Mouse (Mus musculus) hindbrain, embryonic 12.5 days (tissue): ENCODE data around the gene Ptprn2. TPM values are rescaled to one million over a fixed set of nuclear protein-coding genes. Genes with fewer than 3 reads are reported as not detected.

ENCODE experiments used
- ATAC-seq: fragments of 200-750 bp; cut with Nextera tagmentation; 2 replicates; pipeline ENCODE4 v1.8.0; 2017; ENCODE audit warnings: moderate TSS enrichment; ENCODE audit not compliant: low FRiP score
- H3K27ac ChIP-seq: fragments of 300-500 bp; sonication (generic); 2 replicates; pipeline ENCODE4 v1.5.1; 2016; ENCODE audit warnings: mild to moderate bottlenecking
- H3K27me3 ChIP-seq: fragments of 300-500 bp; sonication (generic); 2 replicates; pipeline ENCODE4 v1.6.1; 2016; ENCODE audit warnings: mild to moderate bottlenecking
- H3K36me3 ChIP-seq: fragments of 300-500 bp; sonication (generic); 2 replicates; pipeline ENCODE4 v1.6.1; 2016; ENCODE audit warnings: mild to moderate bottlenecking
- H3K4me1 ChIP-seq: fragments of 300-500 bp; sonication (generic); 2 replicates; pipeline ENCODE4 v1.6.1; 2016
- H3K4me2 ChIP-seq: fragments of 300-500 bp; sonication (generic); replicated peaks from 2 replicates; pipeline ENCODE4 v1.6.1; 2016; ENCODE audit warnings: mild to moderate bottlenecking
- H3K4me3 ChIP-seq: fragments of 300-500 bp; sonication (generic); 2 replicates; pipeline ENCODE4 v1.5.1; 2016; ENCODE audit warnings: mild to moderate bottlenecking
- H3K9ac ChIP-seq: fragments of 300-500 bp; sonication (generic); 2 replicates; pipeline ENCODE4 v1.6.1; 2016; ENCODE audit warnings: mild to moderate bottlenecking, moderate library complexity
- H3K9me3 ChIP-seq: fragments of 300-500 bp; sonication (generic); replicated peaks from 2 replicates; pipeline ENCODE4 v1.6.1; 2016; ENCODE audit warnings: mild to moderate bottlenecking
- WGBS: fragments of 180-500 bp; shearing (Covaris S2); methylation state at CpG from one replicate; pipeline ENCODE4 v1.1.7; 2016; 5-methylcytosine and 5-hydroxymethylcytosine counted together
- polyA plus RNA-seq: library from polyadenylated mRNA; unstranded; fragments of >200 nt; fragmentation: Nextera tagmentation; extraction: Ambion mirVana; gene quantifications from 2 replicates; pipeline ENCODE4 v1.2.1, GENCODE M21; 2016

Gene Ptprn2
- polyA plus RNA-seq, 1 experiment from 2014 or later = 7.5 TPM

DNA sequence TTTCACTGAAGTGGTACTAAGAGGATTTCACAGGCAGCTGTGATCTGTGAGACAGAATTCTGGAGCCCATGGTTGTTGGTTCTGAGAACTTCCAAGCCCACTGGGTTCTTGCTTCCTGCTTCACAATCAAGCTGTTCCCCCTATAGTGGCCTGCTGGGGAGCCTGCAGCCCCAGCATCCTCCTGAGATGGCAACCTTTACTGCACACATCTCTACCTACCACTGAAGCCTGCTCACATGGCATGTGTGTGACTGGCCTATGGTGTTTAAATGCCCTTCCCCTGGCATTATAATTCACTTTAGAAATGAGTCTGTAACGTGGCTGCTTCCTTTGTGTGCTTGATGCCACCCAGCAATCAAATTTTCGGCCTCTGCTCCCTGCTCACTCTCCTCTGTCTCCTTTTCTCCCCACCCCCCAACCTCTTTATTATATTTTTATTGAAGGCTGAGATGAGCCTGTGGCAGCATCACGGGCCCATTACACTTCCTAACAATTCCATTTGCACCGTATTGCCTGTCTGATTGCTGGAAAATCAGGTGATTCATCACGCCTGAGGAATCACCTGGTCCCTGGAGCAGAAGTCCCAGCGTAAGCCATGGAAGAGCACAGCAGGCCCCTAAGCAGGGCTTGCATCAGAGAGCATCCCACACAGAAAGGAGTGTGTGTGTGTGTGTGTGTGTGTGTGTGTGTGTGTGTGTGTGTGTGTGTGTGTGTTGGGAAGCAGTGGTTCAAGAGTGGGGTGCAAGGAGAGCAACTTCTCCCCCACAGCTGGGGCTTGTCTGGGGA lies 402.2 kb downstream of the Ptprn2 start:
- Histone ChIP-seq H3K9me3 (no peaks in the 10 kb centered on the region), H3K27me3 (no peaks in the 10 kb centered on the region; the same call in 1 of the 2 replicates), H3K36me3 (no peaks in the 10 kb centered on the region), H3K4me2 (no peak overlapping the region), H3K9ac (no peak overlapping the region; the same call in 1 of the 2 replicates), H3K27ac (peak overlapping the region; percentile 76), H3K4me1 (peaks cover 18% of the 10 kb centered on the region), H3K4me3 (no peak overlapping the region)
- ATAC-seq = peak; percentile 65
- WGBS = 62% methylated on average over 6 of the region's 6 CpGs

GRCm38 (mm10) chr12:116888856-116889255 lies 403.3 kb downstream of the Ptprn2 start:
- Histone ChIP-seq H3K27me3 (no peaks in the 10 kb centered on the region; the same call in 1 of the 2 replicates), H3K27ac (peak overlapping the region; percentile 76; the same call in 1 of the 2 replicates)

GRCm38 (mm10) chr12:116892584-116892983 lies 407.1 kb downstream of the Ptprn2 start:
- peak; percentile 12; the same call in 1 of the 2 replicates for ATAC-seq

More at GRCm38 (mm10) chr12:116888856-116889255, 403.3 kb downstream of the Ptprn2 start:
- 70% methylated on average over 2 of the region's 2 CpGs for WGBS
- no peak overlapping the region for H3K9ac ChIP-seq
- peak; percentile 42 for ATAC-seq
- H3K36me3 ChIP-seq = no peaks in the 10 kb centered on the region
- H3K4me2 ChIP-seq = no peak overlapping the region
- no peaks in the 10 kb centered on the region for H3K9me3 ChIP-seq
- no peak overlapping the region for H3K4me3 ChIP-seq
- peaks cover 18% of the 10 kb centered on the region for H3K4me1 ChIP-seq

GRCm38 (mm10) chr12:116896651-116897050 lies 411.1 kb downstream of the Ptprn2 start:
- Histone ChIP-seq H3K9ac (no peak overlapping the region), H3K4me2 (no peak overlapping the region), H3K27me3 (no peaks in the 10 kb centered on the region), H3K9me3 (peaks cover 6% of the 10 kb centered on the region; the same call in 1 of the 2 replicates), H3K4me3 (no peak overlapping the region), H3K36me3 (no peaks in the 10 kb centered on the region), H3K4me1 (no peaks in the 10 kb centered on the region), H3K27ac (no peak overlapping the region)
- 53% methylated on average over 2 of the region's 2 CpGs for WGBS
- no peak for ATAC-seq

More at GRCm38 (mm10) chr12:116892584-116892983, 407.1 kb downstream of the Ptprn2 start:
- H3K27ac ChIP-seq = no peak overlapping the region
- no peak overlapping the region for H3K4me2 ChIP-seq
- H3K4me1 ChIP-seq = peaks cover 16% of the 10 kb centered on the region
- no peak overlapping the region for H3K9ac ChIP-seq
- H3K9me3 ChIP-seq = peaks cover 6% of the 10 kb centered on the region; the same call in 1 of the 2 replicates
- H3K27me3 ChIP-seq = no peaks in the 10 kb centered on the region; the same call in 1 of the 2 replicates
- WGBS = 79% methylated on average over 8 of the region's 8 CpGs
- H3K4me3 ChIP-seq = no peak overlapping the region
- H3K36me3 ChIP-seq = no peaks in the 10 kb centered on the region

DNA sequence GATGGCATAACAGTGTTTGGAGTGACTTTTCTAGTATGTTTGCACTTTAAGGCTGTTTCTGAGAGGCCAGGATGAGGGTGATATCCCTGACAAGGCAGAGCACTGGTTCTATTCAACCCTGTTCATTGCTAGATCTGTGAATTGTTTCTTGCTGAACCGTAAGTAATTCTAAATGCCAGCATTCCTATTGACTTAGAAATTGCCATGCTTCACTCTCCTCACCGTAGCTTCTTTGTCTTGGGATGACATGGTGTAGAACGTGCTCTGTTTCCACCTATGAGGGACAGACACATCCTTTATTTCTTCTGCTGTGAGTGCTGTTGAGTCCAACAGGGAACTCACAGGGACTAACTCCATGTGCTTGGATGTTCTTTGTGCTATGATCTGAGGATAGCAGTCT lies 416.3 kb downstream of the Ptprn2 start:
- 36% methylated on average over 3 of the region's 3 CpGs for WGBS
- H3K27ac ChIP-seq = no peak overlapping the region

DNA sequence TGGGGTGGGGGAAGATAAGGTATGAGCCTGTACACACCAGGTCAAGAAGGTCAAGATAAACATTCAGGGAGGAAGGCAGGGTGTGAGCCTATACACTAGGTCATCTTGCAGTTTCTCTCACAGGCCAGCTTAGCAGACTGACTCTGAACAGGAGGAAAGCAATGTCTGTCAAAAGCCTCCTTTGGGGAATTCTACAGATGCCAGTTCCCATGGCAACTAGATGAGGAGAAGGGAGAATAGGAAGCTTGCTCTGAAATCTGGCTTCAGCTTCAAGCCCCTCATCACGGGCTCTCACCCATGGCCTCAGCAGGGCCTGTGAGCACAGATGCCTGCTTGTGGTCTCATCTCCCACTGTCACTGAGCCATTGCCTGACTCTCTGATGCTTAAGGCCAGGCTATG lies 421.9 kb downstream of the Ptprn2 start:
- Histone ChIP-seq H3K4me2 (no peak overlapping the region), H3K4me3 (no peak overlapping the region), H3K9ac (no peak overlapping the region), H3K9me3 (no peaks in the 10 kb centered on the region), H3K27me3 (no peaks in the 10 kb centered on the region), H3K27ac (peak overlapping the region; percentile 18; the same call in 1 of the 2 replicates), H3K36me3 (no peaks in the 10 kb centered on the region), H3K4me1 (peaks cover 24% of the 10 kb centered on the region)
- 6% methylated on average over 1 of the region's 1 CpGs for WGBS
- peak; percentile 70 for ATAC-seq

More for the DNA sequence above, 416.3 kb downstream of the Ptprn2 start:
- no peak overlapping the region for H3K4me3 ChIP-seq
- no peak overlapping the region for H3K4me2 ChIP-seq
- H3K9me3 ChIP-seq = peaks cover 4% of the 10 kb centered on the region; the same call in 1 of the 2 replicates
- 0 out of 2 replicates have a peak, but pooled peaks have one; percentile 32 for ATAC-seq
- no peak overlapping the region for H3K9ac ChIP-seq
- H3K36me3 ChIP-seq = no peaks in the 10 kb centered on the region
- H3K4me1 ChIP-seq = no peaks in the 10 kb centered on the region
- H3K27me3 ChIP-seq = no peaks in the 10 kb centered on the region

GRCm38 (mm10) chr12:116908668-116909067 lies 423.1 kb downstream of the Ptprn2 start:
- H3K36me3 ChIP-seq = no peaks in the 10 kb centered on the region
- peak overlapping the region; percentile 55; the same call in 1 of the 2 replicates for H3K27ac ChIP-seq
- no peaks in the 10 kb centered on the region for H3K27me3 ChIP-seq
- peaks cover 26% of the 10 kb centered on the region for H3K4me1 ChIP-seq
- no peaks in the 10 kb centered on the region for H3K9me3 ChIP-seq
- ATAC-seq = peak; percentile 76
- no peak overlapping the region for H3K4me3 ChIP-seq
- no peak overlapping the region for H3K4me2 ChIP-seq
- H3K9ac ChIP-seq = no peak overlapping the region
- WGBS = 42% methylated on average over 2 of the region's 2 CpGs

GRCm38 (mm10) chr12:116916776-116917175 lies 431.3 kb downstream of the Ptprn2 start:
- no peaks in the 10 kb centered on the region for H3K36me3 ChIP-seq
- no peak overlapping the region for H3K4me3 ChIP-seq
- 85% methylated on average over 5 of the region's 5 CpGs for WGBS
- H3K4me1 ChIP-seq = peaks cover 24% of the 10 kb centered on the region
- no peak overlapping the region for H3K27ac ChIP-seq
- no peak overlapping the region for H3K4me2 ChIP-seq
- peaks cover 4% of the 10 kb centered on the region; the same call in 1 of the 2 replicates for H3K27me3 ChIP-seq
- H3K9ac ChIP-seq = no peak overlapping the region
- no peak for ATAC-seq
- H3K9me3 ChIP-seq = no peaks in the 10 kb centered on the region

DNA sequence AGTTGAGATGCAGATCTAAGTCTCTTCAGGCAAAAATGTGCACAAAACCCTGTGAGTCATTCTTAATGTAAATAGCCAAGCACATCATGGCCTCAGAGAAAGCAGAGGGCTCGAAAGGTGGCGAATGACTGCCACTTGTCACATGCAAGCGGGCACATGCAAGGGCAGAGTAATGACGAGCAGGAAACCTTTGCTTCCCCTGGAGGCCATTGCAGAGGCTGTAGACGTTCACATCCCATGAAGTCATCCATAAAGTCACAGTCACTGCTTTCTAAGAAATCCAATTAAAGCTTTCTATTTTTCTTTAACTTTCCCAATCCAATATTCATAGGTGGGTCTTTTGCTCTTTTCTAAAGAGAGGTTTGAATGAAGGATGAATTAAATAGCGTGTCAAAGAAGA lies 433.7 kb downstream of the Ptprn2 start:
- peak overlapping the region; percentile 81 for H3K27ac ChIP-seq
- no peaks in the 10 kb centered on the region for H3K9me3 ChIP-seq
- H3K9ac ChIP-seq = no peak overlapping the region
- no peaks in the 10 kb centered on the region for H3K36me3 ChIP-seq
- H3K27me3 ChIP-seq = peaks cover 6% of the 10 kb centered on the region; the same call in 1 of the 2 replicates
- H3K4me2 ChIP-seq = no peak overlapping the region
- H3K4me1 ChIP-seq = peaks cover 27% of the 10 kb centered on the region
- 48% methylated on average over 6 of the region's 6 CpGs for WGBS
- peak; percentile 51 for ATAC-seq
- H3K4me3 ChIP-seq = no peak overlapping the region

DNA sequence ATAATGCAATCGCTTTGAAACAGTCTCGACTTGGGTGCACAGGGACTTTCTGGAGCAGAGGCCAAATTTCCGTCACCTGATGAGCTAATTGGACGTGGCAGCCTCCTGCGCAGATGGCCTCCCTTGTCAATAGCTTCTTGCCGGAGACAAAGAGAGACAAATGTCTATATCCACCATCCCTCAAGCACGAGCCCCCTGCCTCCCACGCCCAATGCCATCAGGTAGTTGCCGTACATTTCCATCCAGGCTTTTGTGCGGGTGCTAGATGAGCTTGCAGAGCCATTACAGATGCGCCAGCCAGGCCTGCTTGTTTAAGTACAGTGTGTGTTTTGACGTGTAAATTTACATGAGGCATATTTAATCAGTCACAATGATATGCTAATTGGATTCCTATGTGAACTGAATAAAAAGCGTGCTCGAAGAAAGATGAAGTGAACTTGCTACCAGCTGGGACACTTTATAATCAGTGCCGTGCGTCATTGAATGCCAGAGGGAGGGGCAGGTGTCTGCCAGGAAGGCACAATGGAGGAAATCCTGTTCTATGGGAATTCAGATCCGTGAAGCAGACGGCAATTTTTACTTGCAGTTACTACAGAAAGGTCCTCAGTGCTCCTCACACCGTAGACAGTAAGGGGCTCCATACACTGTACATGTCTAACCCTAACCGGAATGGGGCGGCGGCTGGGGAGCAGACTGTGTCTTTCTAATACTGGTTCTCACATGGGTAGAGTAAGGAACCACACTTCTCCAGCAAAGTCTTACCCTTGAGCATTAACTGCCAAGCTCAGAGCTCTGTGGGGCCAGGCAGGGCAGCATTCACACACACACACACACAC lies 434.4 kb downstream of the Ptprn2 start:
- Histone ChIP-seq H3K9me3 (no peaks in the 10 kb centered on the region), H3K4me2 (peak overlapping the region; percentile 30), H3K4me3 (no peak overlapping the region), H3K9ac (no peak overlapping the region), H3K27ac (peak overlapping the region; percentile 81), H3K27me3 (peaks cover 6% of the 10 kb centered on the region; the same call in 1 of the 2 replicates), H3K36me3 (no peaks in the 10 kb centered on the region), H3K4me1 (peaks cover 27% of the 10 kb centered on the region)
- peak; percentile 91 for ATAC-seq
- 31% methylated on average over 22 of the region's 22 CpGs for WGBS

DNA sequence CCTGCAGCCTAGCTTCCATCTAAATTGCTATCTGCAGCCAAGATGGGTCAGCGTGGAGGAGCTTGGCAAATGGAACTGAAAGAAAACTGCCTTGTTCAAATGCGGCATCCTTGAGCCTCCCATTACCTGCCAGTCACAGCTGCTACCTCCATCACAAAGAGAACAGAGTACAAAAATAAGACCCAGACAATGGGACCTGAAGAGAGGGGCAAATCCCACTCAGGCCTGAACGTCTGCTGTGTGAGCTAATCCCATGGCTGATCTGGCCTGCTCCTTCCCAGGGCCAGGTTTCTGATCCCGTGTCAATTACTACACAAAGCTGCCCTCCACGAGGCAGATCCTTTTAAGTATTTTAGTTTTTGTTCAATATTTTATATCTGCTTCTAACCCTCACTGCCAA lies 441.6 kb downstream of the Ptprn2 start:
- 0 out of 2 replicates have a peak, but pooled peaks cover 2% of the 10 kb centered on the region for H3K27me3 ChIP-seq
- H3K9ac ChIP-seq = no peak overlapping the region
- no peak overlapping the region for H3K4me3 ChIP-seq
- no peaks in the 10 kb centered on the region for H3K36me3 ChIP-seq
- peak; percentile 27; the same call in 1 of the 2 replicates for ATAC-seq
- H3K4me1 ChIP-seq = peaks cover 10% of the 10 kb centered on the region
- no peak overlapping the region for H3K4me2 ChIP-seq
- H3K27ac ChIP-seq = peak overlapping the region; percentile 35; the same call in 1 of the 2 replicates
- WGBS = 50% methylated on average over 5 of the region's 5 CpGs
- no peaks in the 10 kb centered on the region for H3K9me3 ChIP-seq

DNA sequence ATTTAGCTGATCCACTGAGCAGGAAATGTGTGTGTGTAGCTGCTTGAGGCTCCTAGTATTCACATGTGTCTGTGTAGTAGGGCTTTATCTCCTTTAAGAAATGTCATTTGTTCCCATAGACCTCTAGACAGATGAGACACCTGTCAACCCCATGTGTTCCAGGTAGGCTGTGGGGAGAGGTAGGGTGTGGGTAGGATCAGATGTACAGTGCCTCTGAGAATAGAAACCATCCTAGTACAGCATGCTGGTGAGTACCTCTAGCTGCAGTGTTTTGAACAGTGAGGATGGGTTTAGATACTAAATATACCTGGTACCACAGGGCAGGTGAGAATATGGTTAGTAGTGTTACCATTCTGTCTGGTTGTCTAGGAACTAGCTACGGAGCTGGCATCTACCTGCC lies 442.0 kb downstream of the Ptprn2 start:
- H3K4me1 ChIP-seq = peaks cover 10% of the 10 kb centered on the region
- H3K27me3 ChIP-seq = 0 out of 2 replicates have a peak, but pooled peaks cover under 1% of the 10 kb centered on the region
- ATAC-seq = no peak
- H3K4me3 ChIP-seq = no peak overlapping the region
- H3K27ac ChIP-seq = 0 out of 2 replicates have a peak overlapping the region, but pooled peaks have one; percentile 35
- H3K9me3 ChIP-seq = no peaks in the 10 kb centered on the region
- no peak overlapping the region for H3K4me2 ChIP-seq
- no peak overlapping the region for H3K9ac ChIP-seq
- no peaks in the 10 kb centered on the region for H3K36me3 ChIP-seq
- 93% methylated on average over 1 of the region's 1 CpGs for WGBS
